Mouse (Mus musculus): ENCODE data around the gene Pou3f1.

The Pou3f1 gene

GRCm38 (mm10) chr4:124656854-124657650 lies 445 bp downstream of the Pou3f1 start:
- in situ Hi-C loops (cut with MboI, MseI), result no loop called here

GRCm38 (mm10) chr4:124657781-124658180 lies 1.2 kb downstream of the Pou3f1 start:
- in situ Hi-C loops (cut with MboI, MseI), result no loop called here

GRCm38 (mm10) chr4:124658412-124658851 lies 1.8 kb downstream of the Pou3f1 start:
- in situ Hi-C loops (cut with MboI, MseI), result no loop called here

GRCm38 (mm10) chr4:124659251-124660217 lies 2.9 kb downstream of the Pou3f1 start:
- in situ Hi-C loops (cut with MboI, MseI), result no loop called here

- in situ Hi-C loops (cut with MboI, MseI), result no loop called here
Measured at GRCm38 (mm10) chr4:124660603-124661002, 4.0 kb downstream of the Pou3f1 start.

- in situ Hi-C loops (cut with MboI, MseI), result no loop called here
Measured at GRCm38 (mm10) chr4:124663034-124663433, 6.4 kb downstream of the Pou3f1 start.

- in situ Hi-C loops (cut with MboI, MseI), result no loop called here
Measured at GRCm38 (mm10) chr4:124664185-124664584, 7.6 kb downstream of the Pou3f1 start.

GRCm38 (mm10) chr4:124664604-124665003 lies 8.0 kb downstream of the Pou3f1 start:
- in situ Hi-C loops (cut with MboI, MseI), result no loop called here

- in situ Hi-C loops (cut with MboI, MseI), result no loop called here
Measured at GRCm38 (mm10) chr4:124667476-124668033, 10.9 kb downstream of the Pou3f1 start.

GRCm38 (mm10) chr4:124668078-124668477 lies 11.5 kb downstream of the Pou3f1 start:
- in situ Hi-C loops (cut with MboI, MseI), result no loop called here

- in situ Hi-C loops (cut with MboI, MseI), result loop anchor here (10.0 kb wide), 1 partner anchor 445 kb away; no protein-coding TSS in a partner anchor
Measured at GRCm38 (mm10) chr4:124670232-124670631, 13.6 kb downstream of the Pou3f1 start.

GRCm38 (mm10) chr4:124671583-124671982 lies 15.0 kb downstream of the Pou3f1 start:
- in situ Hi-C loops (cut with MboI, MseI), result loop anchor here (10.0 kb wide), 1 partner anchor 447 kb away; no protein-coding TSS in a partner anchor

- in situ Hi-C loops (cut with MboI, MseI), result loop anchor here (10.0 kb wide), 1 partner anchor 448 kb away; no protein-coding TSS in a partner anchor
Measured at GRCm38 (mm10) chr4:124672347-124673320, 16.0 kb downstream of the Pou3f1 start.

- in situ Hi-C loops (cut with MboI, MseI), result loop anchor here (10.0 kb wide), 1 partner anchor 450 kb away; no protein-coding TSS in a partner anchor
Measured at GRCm38 (mm10) chr4:124674334-124675032, 17.9 kb downstream of the Pou3f1 start.

- in situ Hi-C loops (cut with MboI, MseI), result loop anchor here (10.0 kb wide), 1 partner anchor 450 kb away; no protein-coding TSS in a partner anchor
Measured at GRCm38 (mm10) chr4:124675037-124675436, 18.4 kb downstream of the Pou3f1 start.

GRCm38 (mm10) chr4:124675958-124676357 lies 19.4 kb downstream of the Pou3f1 start:
- in situ Hi-C loops (cut with MboI, MseI), result loop anchor here (10.0 kb wide), 1 partner anchor 451 kb away; no protein-coding TSS in a partner anchor

GRCm38 (mm10) chr4:124682270-124682669 lies 25.7 kb downstream of the Pou3f1 start:
- in situ Hi-C loops (cut with MboI, MseI), result no loop called here

- in situ Hi-C loops (cut with MboI, MseI), result no loop called here
Measured at GRCm38 (mm10) chr4:124683474-124683873, 26.9 kb downstream of the Pou3f1 start.

- in situ Hi-C loops (cut with MboI, MseI), result no loop called here
Measured at GRCm38 (mm10) chr4:124685004-124685403, 28.4 kb downstream of the Pou3f1 start.

- in situ Hi-C loops (cut with MboI, MseI), result no loop called here
Measured at GRCm38 (mm10) chr4:124685453-124685852, 28.8 kb downstream of the Pou3f1 start.

Data from T-helper 2 cell (primary cell).